Mouse (Mus musculus) thymus, adult 2 months (tissue): Measurements from ENCODE around the gene Spock1.

Experiments
- CTCF ChIP-seq: fragments of 200-500 bp; IDR thresholded peaks from 2 replicates; pipeline ENCODE4 v1.5.1; 2012; ENCODE audit warnings: mild to moderate bottlenecking, control low read depth, low read length, moderate library complexity, borderline replicate concordance; ENCODE audit not compliant: control insufficient read depth, poor library complexity, insufficient read depth; ENCODE audit errors: extremely low read depth
- POLR2A ChIP-seq: fragments of 200-500 bp; IDR thresholded peaks from 2 replicates; pipeline ENCODE4 v1.6.1; 2012; ENCODE audit warnings: mild to moderate bottlenecking, low read length, control low read depth, moderate library complexity; ENCODE audit not compliant: control insufficient read depth, poor library complexity, insufficient read depth; ENCODE audit errors: extremely low read depth

DNA sequence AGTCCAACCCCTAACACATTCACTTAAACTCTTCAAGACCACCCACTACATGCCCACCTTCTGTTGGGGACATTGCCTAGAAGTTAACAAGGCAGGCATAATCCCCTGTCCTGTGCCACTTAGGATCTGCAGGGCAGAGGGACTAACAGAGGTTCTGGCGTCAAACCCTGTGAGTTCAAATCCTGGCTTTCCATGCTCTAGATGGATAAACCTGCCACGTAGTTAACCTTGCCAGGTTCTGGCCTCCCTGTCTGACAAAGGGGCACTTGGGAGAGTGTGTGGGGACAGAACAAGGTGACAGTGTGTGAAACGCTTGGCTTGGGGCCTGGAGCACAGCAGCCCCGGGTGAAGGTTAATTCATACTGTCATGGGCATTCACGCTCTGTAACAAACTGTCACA, 36.3 kb upstream of the Spock1 start:
- TF ChIP-seq CTCF (no peak), POLR2A (no peak)
